Mouse (Mus musculus): ENCODE data around the gene Alk. TPM values are rescaled to one million over a fixed set of nuclear protein-coding genes. Genes with fewer than 3 reads are reported as not detected.

Alk gene
- total RNA-seq, 1 experiment from 2014 or later: not detected

Other genes starting within 250 kb of the Alk start
- gene Ypel5, start 231.8 kb upstream of the Alk start, total RNA-seq (2017): 159 and 165 TPM in 2 replicates

Measured in neutrophil, adult 5-6 weeks (primary cell).